Mouse (Mus musculus): ENCODE measurements around the gene Retsat. TPM values are rescaled to one million over a fixed set of nuclear protein-coding genes. Genes with fewer than 3 reads are reported as not detected.
A peak's percentile ranks its signal among the peaks of the same experiment; 100 is the strongest.

The Retsat gene
- polyA plus RNA-seq, 1 experiment from 2014 or later: 5.9 TPM

DNA sequence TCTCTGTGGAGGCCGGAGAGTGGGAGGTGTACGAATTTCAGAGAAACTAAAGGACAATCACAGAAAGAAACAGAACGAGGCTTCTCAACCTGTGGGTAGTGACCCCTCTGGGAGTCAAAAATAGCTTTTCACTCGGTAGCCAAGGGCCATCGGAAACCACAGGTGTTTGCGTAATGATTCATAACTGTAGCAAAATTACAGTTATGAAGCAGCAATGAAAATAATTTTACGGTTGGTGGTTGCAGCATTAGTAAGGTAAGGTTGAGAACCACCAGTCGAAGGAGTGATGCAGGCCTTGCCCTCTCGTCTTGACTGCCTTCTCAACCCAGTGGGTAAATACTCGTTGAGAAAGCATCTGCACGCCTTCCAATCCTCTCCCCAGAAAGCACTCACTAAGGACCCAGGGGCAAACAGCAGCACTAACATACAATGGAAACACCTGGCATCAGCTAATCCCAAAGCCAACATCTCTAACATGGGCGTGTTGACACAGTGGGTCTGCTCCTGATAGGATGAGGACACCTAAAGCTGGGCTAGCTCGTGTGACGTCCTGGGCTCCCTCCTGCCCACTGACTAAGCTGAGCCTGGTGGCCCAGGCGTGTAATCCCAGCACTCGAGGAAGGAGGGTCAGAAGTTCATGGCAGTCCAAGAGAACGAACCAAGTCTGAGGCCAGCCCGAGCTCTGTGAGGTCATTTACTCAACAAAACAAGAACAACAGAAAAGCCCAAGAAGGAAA lies 43.1 kb downstream of the Retsat start:
- H3K4me3 ChIP-seq (ENCODE audit: low read depth, low read length): no peak overlapping the region
- no peaks in the 10 kb centered on the region for H3K9me3 ChIP-seq (replicated peaks; ENCODE audit: control insufficient read depth, low read length, poor library complexity, severe bottlenecking)
- no peak overlapping the region for H3K27ac ChIP-seq (ENCODE audit: low read length)
- H3K9ac ChIP-seq (ENCODE audit: low read depth, low read length): no peak overlapping the region
- no peak for ATAC-seq
- H3K36me3 ChIP-seq (ENCODE audit: control insufficient read depth, insufficient read depth, low read length): no peaks in the 10 kb centered on the region
- no peaks in the 10 kb centered on the region for H3K4me1 ChIP-seq (ENCODE audit: control insufficient read depth, insufficient read depth, low read length)
- H3K4me2 ChIP-seq (ENCODE audit: low read length): no peak overlapping the region
- WGBS: 81% methylated on average over 18 of the region's 18 CpGs
- no peaks in the 10 kb centered on the region for H3K27me3 ChIP-seq (ENCODE audit: control insufficient read depth, insufficient read depth, low read depth, low read length)

DNA sequence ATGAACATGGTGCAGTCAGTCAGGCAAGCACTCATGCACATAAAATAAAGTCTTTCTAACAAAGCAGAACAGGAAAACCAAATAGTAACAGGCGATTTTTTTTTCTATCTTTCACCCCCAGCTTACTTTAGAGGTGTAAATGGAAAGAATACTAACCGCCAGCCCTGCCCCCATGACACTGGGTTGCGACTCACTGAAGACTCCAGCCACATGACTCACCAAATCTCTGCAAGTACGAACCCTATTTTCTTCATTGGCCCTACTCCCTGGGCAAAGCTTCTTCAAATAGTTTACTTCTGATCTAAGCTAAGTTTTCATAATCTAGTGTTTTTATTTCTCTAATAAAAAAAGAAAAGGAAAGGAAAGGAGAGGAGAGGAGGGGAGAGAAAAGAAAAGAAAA lies 46.3 kb downstream of the Retsat start:
- Histone ChIP-seq H3K9me3 (replicated peaks; ENCODE audit: control insufficient read depth, low read length, poor library complexity, severe bottlenecking) (no peaks in the 10 kb centered on the region), H3K4me2 (ENCODE audit: low read length) (no peak overlapping the region), H3K9ac (ENCODE audit: low read depth, low read length) (no peak overlapping the region), H3K36me3 (ENCODE audit: control insufficient read depth, insufficient read depth, low read length) (no peaks in the 10 kb centered on the region), H3K4me1 (ENCODE audit: control insufficient read depth, insufficient read depth, low read length) (no peaks in the 10 kb centered on the region), H3K4me3 (ENCODE audit: low read depth, low read length) (no peak overlapping the region), H3K27ac (ENCODE audit: low read length) (no peak overlapping the region), H3K27me3 (ENCODE audit: control insufficient read depth, insufficient read depth, low read depth, low read length) (no peaks in the 10 kb centered on the region)
- WGBS: 81% methylated on average over 4 of the region's 4 CpGs
- no peak for ATAC-seq

DNA sequence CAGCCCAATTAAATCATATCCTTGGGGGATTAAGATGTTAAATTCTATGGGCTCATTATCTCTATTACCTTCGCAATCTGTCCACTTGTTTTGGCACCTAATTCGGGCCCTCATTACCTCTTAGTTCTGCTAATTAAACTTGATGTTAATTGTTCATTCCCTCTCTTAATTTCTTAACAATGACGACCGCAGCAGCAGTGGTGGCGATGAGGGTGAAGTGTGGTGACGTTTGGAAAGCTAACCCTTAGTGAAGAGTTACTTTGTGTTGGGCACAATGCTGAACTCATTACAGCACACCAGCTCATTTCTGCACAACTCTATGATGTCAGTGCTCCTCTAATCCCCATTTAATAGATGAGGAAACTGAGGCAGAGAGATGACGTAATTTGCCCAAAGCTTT lies 47.1 kb downstream of the Retsat start:
- Histone ChIP-seq H3K4me2 (ENCODE audit: low read length) (no peak overlapping the region), H3K27me3 (ENCODE audit: control insufficient read depth, insufficient read depth, low read depth, low read length) (no peaks in the 10 kb centered on the region), H3K9ac (ENCODE audit: low read depth, low read length) (no peak overlapping the region), H3K4me1 (ENCODE audit: control insufficient read depth, insufficient read depth, low read length) (no peaks in the 10 kb centered on the region), H3K27ac (ENCODE audit: low read length) (no peak overlapping the region), H3K4me3 (ENCODE audit: low read depth, low read length) (no peak overlapping the region), H3K9me3 (replicated peaks; ENCODE audit: control insufficient read depth, low read length, poor library complexity, severe bottlenecking) (no peaks in the 10 kb centered on the region), H3K36me3 (ENCODE audit: control insufficient read depth, insufficient read depth, low read length) (no peaks in the 10 kb centered on the region)
- WGBS: 66% methylated on average over 7 of the region's 7 CpGs
- no peak for ATAC-seq

DNA sequence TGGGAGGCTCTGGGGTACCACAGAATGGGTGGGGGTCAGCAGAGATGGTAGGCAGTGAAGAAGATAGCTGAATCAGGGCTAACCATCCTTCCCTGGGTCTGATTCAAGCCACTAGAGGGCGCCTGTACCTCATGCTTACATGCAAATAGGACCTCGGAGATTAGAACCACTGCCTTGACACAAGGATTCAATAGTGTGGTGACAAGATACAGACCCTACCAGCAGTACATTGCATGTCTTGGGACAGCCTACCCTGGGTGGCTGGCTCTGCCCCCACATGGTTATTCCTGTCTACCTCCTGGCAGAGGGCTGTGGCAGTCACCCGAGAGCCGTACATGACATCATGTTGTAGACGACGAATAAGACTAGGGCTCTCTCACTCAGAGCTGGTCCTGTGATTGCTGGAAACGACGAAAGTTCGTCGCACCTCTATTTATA lies 49.1 kb downstream of the Retsat start:
- Histone ChIP-seq H3K27me3 (ENCODE audit: control insufficient read depth, insufficient read depth, low read depth, low read length) (no peaks in the 10 kb centered on the region), H3K4me2 (ENCODE audit: low read length) (no peak overlapping the region), H3K4me1 (ENCODE audit: control insufficient read depth, insufficient read depth, low read length) (no peaks in the 10 kb centered on the region), H3K9ac (ENCODE audit: low read depth, low read length) (no peak overlapping the region), H3K9me3 (replicated peaks; ENCODE audit: control insufficient read depth, low read length, poor library complexity, severe bottlenecking) (no peaks in the 10 kb centered on the region), H3K4me3 (ENCODE audit: low read depth, low read length) (no peak overlapping the region), H3K27ac (ENCODE audit: low read length) (no peak overlapping the region), H3K36me3 (ENCODE audit: control insufficient read depth, insufficient read depth, low read length) (no peaks in the 10 kb centered on the region)
- 62% methylated on average over 10 of the region's 10 CpGs for whole genome bisulfite sequencing
- ATAC-seq: peak; percentile 73

DNA sequence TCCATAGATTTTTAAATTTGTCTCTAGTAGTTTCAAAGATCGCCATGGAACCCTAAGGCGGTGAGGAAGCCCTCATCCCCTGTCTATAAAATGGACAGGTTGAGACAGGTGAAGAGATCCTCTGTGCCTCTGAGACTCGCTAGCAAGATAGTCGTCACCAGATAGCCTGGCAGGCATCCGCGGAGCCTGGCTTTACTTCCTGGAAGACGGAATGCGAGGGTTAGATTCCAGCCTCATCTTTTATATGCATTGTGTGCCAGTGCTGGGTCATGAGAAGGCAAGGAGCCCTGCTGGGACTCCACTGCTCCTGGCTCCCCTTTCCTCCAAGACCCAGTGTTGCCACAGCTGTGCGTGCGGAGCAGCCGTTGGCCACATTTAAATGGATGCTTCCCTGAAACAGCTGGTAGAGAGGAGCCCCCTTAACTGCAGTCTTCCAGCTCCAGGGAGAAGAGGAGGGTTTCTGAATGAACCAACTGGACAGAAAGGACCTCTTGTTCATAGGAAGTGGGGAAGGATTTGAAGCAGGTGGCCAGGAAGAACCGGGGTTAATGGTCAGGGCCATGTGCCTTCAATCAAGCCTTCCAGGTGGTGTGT lies 49.8 kb downstream of the Retsat start:
- ATAC-seq: peak; percentile 23; the same call in 1 of the 2 replicates
- H3K9me3 ChIP-seq (replicated peaks; ENCODE audit: control insufficient read depth, low read length, poor library complexity, severe bottlenecking): no peaks in the 10 kb centered on the region
- H3K4me3 ChIP-seq (ENCODE audit: low read depth, low read length): no peak overlapping the region
- WGBS: 65% methylated on average over 12 of the region's 12 CpGs
- no peak overlapping the region for H3K4me2 ChIP-seq (ENCODE audit: low read length)
- H3K4me1 ChIP-seq (ENCODE audit: control insufficient read depth, insufficient read depth, low read length): no peaks in the 10 kb centered on the region
- H3K36me3 ChIP-seq (ENCODE audit: control insufficient read depth, insufficient read depth, low read length): no peaks in the 10 kb centered on the region
- H3K27ac ChIP-seq (ENCODE audit: low read length): no peak overlapping the region
- H3K9ac ChIP-seq (ENCODE audit: low read depth, low read length): no peak overlapping the region
- H3K27me3 ChIP-seq (ENCODE audit: control insufficient read depth, insufficient read depth, low read depth, low read length): no peaks in the 10 kb centered on the region

DNA sequence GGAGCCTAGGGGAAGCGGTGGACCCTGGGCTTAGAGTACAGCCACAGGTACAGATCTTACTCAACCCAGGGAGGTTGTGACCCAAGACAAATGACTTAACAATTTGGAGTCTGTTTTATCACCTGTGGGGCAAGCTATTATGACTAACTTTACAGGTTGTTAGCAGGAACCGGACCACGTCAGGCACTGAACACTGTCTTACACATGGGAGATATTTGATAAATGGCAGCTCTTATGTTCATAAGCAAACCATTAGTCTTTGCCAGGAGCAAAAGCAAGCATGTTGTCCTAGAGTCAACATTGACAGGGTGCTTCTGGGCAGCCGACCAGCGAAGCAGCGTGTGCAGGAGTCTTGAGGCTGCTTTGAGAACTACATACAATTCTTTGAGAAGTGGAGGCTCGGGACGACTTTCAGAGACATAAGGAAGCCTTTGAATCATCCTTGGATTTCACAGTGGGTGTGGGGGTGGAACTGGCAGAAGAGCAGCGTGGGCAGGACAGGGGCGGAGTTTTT lies 52.1 kb downstream of the Retsat start:
- Histone ChIP-seq H3K9ac (ENCODE audit: low read depth, low read length) (no peak overlapping the region), H3K4me3 (ENCODE audit: low read depth, low read length) (no peak overlapping the region), H3K36me3 (ENCODE audit: control insufficient read depth, insufficient read depth, low read length) (no peaks in the 10 kb centered on the region), H3K27ac (ENCODE audit: low read length) (no peak overlapping the region), H3K9me3 (replicated peaks; ENCODE audit: control insufficient read depth, low read length, poor library complexity, severe bottlenecking) (no peaks in the 10 kb centered on the region), H3K27me3 (ENCODE audit: control insufficient read depth, insufficient read depth, low read depth, low read length) (no peaks in the 10 kb centered on the region), H3K4me2 (ENCODE audit: low read length) (no peak overlapping the region), H3K4me1 (ENCODE audit: control insufficient read depth, insufficient read depth, low read length) (peaks cover 6% of the 10 kb centered on the region; the same call in 1 of the 2 replicates)
- WGBS: 84% methylated on average over 10 of the region's 10 CpGs
- no peak for ATAC-seq

DNA sequence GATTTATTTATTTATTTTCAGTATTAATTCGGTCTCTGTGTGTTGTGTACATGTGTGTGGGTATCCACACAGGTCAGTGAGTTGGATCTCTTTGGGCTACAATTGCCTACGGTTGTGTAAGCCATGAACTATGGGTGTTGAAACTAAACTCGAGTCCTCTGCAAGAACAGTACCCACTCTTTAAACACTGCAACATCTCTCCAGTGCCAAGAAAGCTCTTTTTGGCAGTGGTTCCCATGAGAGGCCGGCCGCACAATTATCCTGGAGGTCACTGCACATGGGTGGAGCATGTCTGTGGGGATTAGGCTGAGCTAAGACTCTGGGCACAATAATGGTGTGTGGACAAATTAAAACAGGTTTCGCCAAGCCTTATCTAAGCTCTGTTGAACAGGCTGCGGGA lies 55.1 kb downstream of the Retsat start:
- no peak overlapping the region for H3K9ac ChIP-seq (ENCODE audit: low read depth, low read length)
- peaks cover 6% of the 10 kb centered on the region; the same call in 1 of the 2 replicates for H3K4me1 ChIP-seq (ENCODE audit: control insufficient read depth, insufficient read depth, low read length)
- no peak overlapping the region for H3K27ac ChIP-seq (ENCODE audit: low read length)
- no peaks in the 10 kb centered on the region for H3K36me3 ChIP-seq (ENCODE audit: control insufficient read depth, insufficient read depth, low read length)
- no peak overlapping the region for H3K4me2 ChIP-seq (ENCODE audit: low read length)
- no peak overlapping the region for H3K4me3 ChIP-seq (ENCODE audit: low read depth, low read length)
- no peaks in the 10 kb centered on the region for H3K27me3 ChIP-seq (ENCODE audit: control insufficient read depth, insufficient read depth, low read depth, low read length)
- no peak for ATAC-seq
- 55% methylated on average over 7 of the region's 7 CpGs for WGBS
- no peaks in the 10 kb centered on the region for H3K9me3 ChIP-seq (replicated peaks; ENCODE audit: control insufficient read depth, low read length, poor library complexity, severe bottlenecking)

DNA sequence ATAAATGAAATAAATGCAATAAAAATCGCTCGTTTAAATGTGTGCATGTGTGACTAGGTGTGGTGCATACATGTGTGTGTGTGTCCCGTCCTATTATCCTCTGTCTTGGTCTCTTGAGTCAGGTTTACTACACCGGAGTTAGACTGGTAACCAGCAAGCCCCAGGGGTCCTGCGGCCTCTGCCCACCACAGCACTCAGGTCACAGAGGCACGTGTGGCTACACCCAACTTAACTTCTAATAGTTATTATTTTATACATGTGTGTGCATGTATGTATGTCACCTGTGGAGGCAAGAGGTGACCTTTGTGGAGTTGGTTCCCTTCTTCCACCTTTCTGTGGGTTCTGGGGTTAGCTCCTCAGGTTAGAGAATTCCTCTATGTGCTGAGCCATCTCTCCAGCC lies 56.1 kb downstream of the Retsat start:
- 96% methylated on average over 6 of the region's 6 CpGs for WGBS
- H3K4me3 ChIP-seq (ENCODE audit: low read depth, low read length): no peak overlapping the region
- no peak overlapping the region for H3K4me2 ChIP-seq (ENCODE audit: low read length)
- no peaks in the 10 kb centered on the region for H3K27me3 ChIP-seq (ENCODE audit: control insufficient read depth, insufficient read depth, low read depth, low read length)
- no peak overlapping the region for H3K9ac ChIP-seq (ENCODE audit: low read depth, low read length)
- no peak overlapping the region for H3K27ac ChIP-seq (ENCODE audit: low read length)
- H3K4me1 ChIP-seq (ENCODE audit: control insufficient read depth, insufficient read depth, low read length): peaks cover 6% of the 10 kb centered on the region; the same call in 1 of the 2 replicates
- H3K9me3 ChIP-seq (replicated peaks; ENCODE audit: control insufficient read depth, low read length, poor library complexity, severe bottlenecking): no peaks in the 10 kb centered on the region
- no peaks in the 10 kb centered on the region for H3K36me3 ChIP-seq (ENCODE audit: control insufficient read depth, insufficient read depth, low read length)
- ATAC-seq: no peak
